Mouse (Mus musculus) lung, postnatal 0 days (tissue): ENCODE measurements around the gene Oprm1.

Experiments used
- CTCF ChIP-seq: IDR thresholded peaks from 2 replicates; pipeline ENCODE4 v1.5.1; 2016; ENCODE audit warnings: antibody characterized with exemption, mild to moderate bottlenecking
- EP300 ChIP-seq: IDR thresholded peaks from 2 replicates; pipeline ENCODE4 v1.6.1; 2016; ENCODE audit warnings: antibody characterized with exemption, mild to moderate bottlenecking, control low read depth

GRCm38 (mm10) chr10:7057546-7057945, 299.2 kb downstream of the Oprm1 start:
- no peak for TF ChIP-seq CTCF
- no peak for TF ChIP-seq EP300
